Mouse (Mus musculus) CH12.LX (cell line): Measurements from ENCODE around the gene Rab19. TPM values are rescaled to one million over a fixed set of nuclear protein-coding genes. Genes with fewer than 3 reads are reported as not detected.
A peak's percentile ranks its signal among the peaks of the same experiment; 100 is the strongest.

ENCODE experiments used
- DNase-seq: peaks from one replicate; pipeline ENCODE4 v3.0.0-alpha.2; 2013; ENCODE audit errors: extremely low read depth
- H3K27ac ChIP-seq: 2 replicates; pipeline ENCODE4 v1.5.1; 2012; ENCODE audit warnings: low read depth, mild to moderate bottlenecking, control low read depth, moderate library complexity; ENCODE audit not compliant: insufficient read depth
- H3K27me3 ChIP-seq: replicated peaks from 2 replicates; pipeline ENCODE3; 2012; ENCODE audit warnings: inconsistent platforms
- H3K36me3 ChIP-seq, 2 experiments: replicated peaks in 1 of 2; 2 replicates each; pipeline versions ENCODE3 to v1.6.1; 2012; ENCODE audit warnings: inconsistent platforms in 1 of 2, low read length in 1 of 2, mild to moderate bottlenecking in 1 of 2, mixed read lengths in 1 of 2, moderate library complexity in 1 of 2; ENCODE audit not compliant: control insufficient read depth in 1 of 2, insufficient read depth in 1 of 2
- H3K4me1 ChIP-seq, 2 experiments: 2 replicates each; pipeline ENCODE4 v1.6.1; 2012; ENCODE audit warnings: inconsistent platforms in 1 of 2, moderate library complexity in 1 of 2; ENCODE audit not compliant: insufficient read depth in 2 of 2, control insufficient read depth in 1 of 2
- H3K4me2 ChIP-seq: 2 replicates; pipeline ENCODE4 v1.6.1; 2012; ENCODE audit warnings: low read depth, mild to moderate bottlenecking, control low read depth; ENCODE audit not compliant: poor library complexity, insufficient read depth, severe bottlenecking
- H3K4me3 ChIP-seq, 3 experiments: fragments of 150-350 bp in 1 of 3; sonication (generic) in 1 of 3; replicated peaks in 1 of 3; 2 replicates each; pipeline versions ENCODE3 to v1.5.1; 2011 to 2012; ENCODE audit warnings: low read depth in 2 of 3, low read length in 2 of 3, mild to moderate bottlenecking in 2 of 3, moderate library complexity in 2 of 3, control low read depth in 1 of 3, improper control_type of control experiment in 1 of 3, inconsistent platforms in 1 of 3, mixed read lengths in 1 of 3; ENCODE audit not compliant: poor library complexity in 1 of 3
- H3K79me2 ChIP-seq: replicated peaks from 2 replicates; pipeline ENCODE4 v1.6.1; 2012; ENCODE audit warnings: mild to moderate bottlenecking, moderate library complexity; ENCODE audit not compliant: control insufficient read depth, poor library complexity, insufficient read depth, severe bottlenecking; ENCODE audit errors: extremely low read depth
- H3K9ac ChIP-seq: 2 replicates; pipeline ENCODE4 v1.6.1; 2012; ENCODE audit warnings: low read depth, mild to moderate bottlenecking, control low read depth, moderate library complexity; ENCODE audit not compliant: insufficient read depth
- H3K9me3 ChIP-seq: replicated peaks from 2 replicates; pipeline ENCODE3; 2012; ENCODE audit warnings: low read length, inconsistent platforms, mixed read lengths
- ELF1 ChIP-seq: IDR thresholded peaks from 2 replicates; pipeline ENCODE4 v1.6.1; 2014; ENCODE audit warnings: low read depth, mild to moderate bottlenecking, inconsistent platforms, low read length, improper control_type of control experiment
- ETS1 ChIP-seq: conservative IDR thresholded peaks from 2 replicates; pipeline ENCODE4 v1.6.1; 2012; ENCODE audit warnings: low read depth, mild to moderate bottlenecking, inconsistent platforms, low read length, improper control_type of control experiment, moderate library complexity
- MAFK ChIP-seq: IDR thresholded peaks from 2 replicates; pipeline ENCODE4 v1.6.1; 2011; ENCODE audit warnings: low read length, improper control_type of control experiment; ENCODE audit not compliant: insufficient replicate concordance
- MEF2A ChIP-seq: IDR thresholded peaks from 2 replicates; pipeline ENCODE4 v1.6.1; 2014; ENCODE audit warnings: low read depth, mild to moderate bottlenecking, inconsistent platforms, low read length, improper control_type of control experiment, borderline replicate concordance
- MXI1 ChIP-seq: IDR thresholded peaks from 2 replicates; pipeline ENCODE4 v1.6.1; 2011; ENCODE audit warnings: mild to moderate bottlenecking, low read depth, low read length, improper control_type of control experiment
- NELFE ChIP-seq: IDR thresholded peaks from 2 replicates; pipeline ENCODE4 v1.6.1; 2011; ENCODE audit warnings: low read depth, low read length, improper control_type of control experiment
- NRF1 ChIP-seq: IDR thresholded peaks from 2 replicates; pipeline ENCODE4 v1.6.1; 2014; ENCODE audit warnings: low read depth, mild to moderate bottlenecking, inconsistent platforms, low read length, improper control_type of control experiment, moderate library complexity
- POLR2A ChIP-seq: IDR thresholded peaks from 2 replicates; pipeline ENCODE4 v1.6.1; 2011; ENCODE audit warnings: low read depth, mild to moderate bottlenecking, improper control_type of control experiment, low read length
- RAD21 ChIP-seq: IDR thresholded peaks from 2 replicates; pipeline ENCODE4 v1.6.1; 2011; ENCODE audit warnings: low read depth, mild to moderate bottlenecking, low read length, improper control_type of control experiment, moderate library complexity
- SIN3A ChIP-seq: IDR thresholded peaks from 2 replicates; pipeline ENCODE4 v1.6.1; 2012; ENCODE audit warnings: low read length, improper control_type of control experiment, inconsistent platforms
- USF1 ChIP-seq: IDR thresholded peaks from 2 replicates; pipeline ENCODE4 v1.6.1; 2014; ENCODE audit warnings: low read depth, mild to moderate bottlenecking, inconsistent platforms, low read length, improper control_type of control experiment
- dilution Hi-C: fragments of 300-500 bp; cut with MboI; formaldehyde crosslinking; loops from 2 replicates; pipeline ENCODE4 v1.14.3; 2020; ENCODE audit warnings: low sequenced_read_pairs; ENCODE audit not compliant: extremely low pct_unique_long_range_greater_than_20kb, extremely low pct_ligation_motif_present
- in situ Hi-C: fragments of 300-500 bp; cut with MboI; formaldehyde crosslinking; loops from 3 replicates; pipeline ENCODE4 v1.14.3; 2019; ENCODE audit warnings: low sequenced_read_pairs, low pct_ligation_motif_present, low pct_unique_long_range_greater_than_20kb, mixed read lengths
- polyA plus RNA-seq: library from polyadenylated mRNA; unstranded; fragments of >175 nt; gene quantifications from 2 replicates; pipeline ENCODE4 v1.2.1, GENCODE M21; 2012; ENCODE audit warnings: low read depth; ENCODE audit not compliant: insufficient read length
- total RNA-seq, 2 experiments: library from RNA; depleted of rRNA; stranded (reverse); fragments of 300-350 nt in 1 of 2; fragments of >200 nt in 1 of 2; gene quantifications; 2 replicates each; pipeline ENCODE4 v1.2.3; 2012 to 2014

Rab19 gene
- total RNA-seq (2012; rRNA removed) = 2.4 and 3.3 TPM in 2 replicates
- total RNA-seq (2014; rRNA removed) = 0.19 TPM in 1 of 2 replicates, not detected in the other
- 0.56 and 0.63 TPM in 2 replicates for polyA plus RNA-seq

DNA sequence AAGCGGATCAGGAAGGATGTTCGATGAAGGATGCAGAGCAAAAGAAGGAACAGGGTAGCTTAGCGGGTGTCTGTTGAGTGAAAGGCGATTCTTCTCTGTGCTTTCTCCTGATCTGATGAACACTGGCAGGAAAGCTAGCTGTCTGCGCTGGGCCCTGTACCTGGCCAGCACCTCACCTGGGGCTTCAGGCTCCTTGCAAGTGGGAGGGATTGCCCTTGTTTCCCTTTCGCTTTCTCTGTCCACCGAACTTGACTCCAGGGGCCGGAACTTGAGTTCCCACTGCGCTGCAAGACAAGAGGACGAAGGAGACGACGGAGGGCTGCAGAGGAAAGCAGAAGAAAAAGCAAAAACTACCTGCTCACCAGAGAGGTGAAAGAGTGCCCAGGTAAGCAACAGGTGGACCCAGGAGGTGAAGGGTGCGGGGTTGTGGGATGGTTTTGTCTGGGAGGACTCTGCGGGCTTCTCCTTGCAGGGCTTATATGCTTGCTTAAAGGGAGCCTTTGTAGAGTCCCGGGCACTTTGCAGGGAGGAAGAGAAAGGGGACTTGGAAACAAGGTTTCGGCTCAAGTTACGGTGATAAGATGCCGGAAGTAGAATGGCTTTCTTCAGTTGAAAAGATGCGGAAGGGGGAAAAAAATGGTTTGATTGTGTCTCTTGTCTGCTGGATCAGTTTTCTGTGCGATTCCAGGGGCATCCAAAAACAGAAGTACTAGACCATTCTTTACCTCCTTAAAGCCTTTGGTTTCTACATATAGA is at the start of gene Rab19:
Gene Rab19, plus strand, starts transcription at position 51 of the 756 bp plus-strand sequence.
- Histone ChIP-seq H3K4me3 (peak within 1 kb of the TSS in 2 of 3 experiments; percentile 48 to 63), H3K27ac (peak within 1 kb of the TSS; percentile 52), H3K79me2 (no peaks in the 10 kb centered on the region), H3K9me3 (no peaks in the 10 kb centered on the region), H3K36me3 (no peaks in the 10 kb centered on the region), H3K9ac (peak within 1 kb of the TSS; percentile 29), H3K27me3 (no peaks in the 10 kb centered on the region), H3K4me1 (peaks cover 8 to 31% of the 10 kb centered on the region in 2 experiments), H3K4me2 (peak within 1 kb of the TSS; percentile 88)
- in situ Hi-C loops = no loop called here
- no peak for DNase-seq
- TF ChIP-seq MEF2A (no peak), SIN3A (peak; percentile 46), ETS1 (no peak), MAFK (no peak), POLR2A (no peak), NELFE (0 out of 2 replicates have a peak, but pooled peaks have one; percentile 23), MXI1 (0 out of 2 replicates have a peak, but pooled peaks have one; percentile 21), ELF1 (peak; percentile 66), NRF1 (no peak)
- dilution Hi-C loops = no loop called here

DNA sequence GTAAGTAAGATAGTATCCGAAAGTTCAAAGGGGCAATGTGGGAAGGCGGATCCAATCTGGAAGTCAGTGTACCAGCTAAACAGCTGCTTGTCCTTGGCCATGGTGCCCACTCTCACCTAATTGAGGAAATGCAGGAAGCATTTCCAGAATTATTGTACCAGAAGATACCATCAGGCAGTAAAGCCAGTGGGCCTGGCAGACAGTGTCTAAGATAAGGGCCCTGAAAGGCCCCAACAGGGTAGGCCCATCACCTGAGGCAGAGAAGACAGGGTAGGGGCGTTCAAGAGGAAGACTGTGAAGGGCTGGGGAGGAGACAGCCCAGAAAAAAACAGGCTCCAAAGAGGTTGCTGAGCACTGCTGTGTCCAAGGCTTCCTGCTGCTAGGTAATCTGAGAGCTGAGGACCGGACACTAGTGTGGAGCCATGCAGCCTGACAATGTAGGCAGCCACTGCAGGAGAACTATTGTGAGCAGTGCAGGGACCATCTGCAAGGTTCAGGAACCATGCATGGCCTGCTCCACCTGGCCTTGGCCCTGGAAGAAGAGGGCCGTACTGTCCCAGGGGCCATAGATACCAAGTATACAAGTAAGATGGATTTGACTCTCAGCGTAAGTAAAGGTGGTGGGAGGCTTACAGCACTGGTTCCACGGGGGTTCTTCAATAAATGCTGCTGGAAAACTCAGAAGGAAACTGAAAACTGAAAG is 48.8 kb upstream of the Rab19 start:
- peaks cover 0 to 35% of the 10 kb centered on the region in 2 experiments; a peak in 2 of 4 replicates for H3K4me1 ChIP-seq
- dilution Hi-C loops (no loop called here), in situ Hi-C loops (no loop called here)
- H3K27me3 ChIP-seq = no peaks in the 10 kb centered on the region
- no peak overlapping the region for H3K9ac ChIP-seq
- TF ChIP-seq USF1 (no peak), POLR2A (no peak), RAD21 (no peak)
- no peak overlapping the region for H3K4me3 ChIP-seq
- DNase-seq = no peak
- peaks cover 22 to 40% of the 10 kb centered on the region in 2 experiments for H3K36me3 ChIP-seq
- no peak overlapping the region for H3K27ac ChIP-seq
- no peak overlapping the region for H3K4me2 ChIP-seq
- H3K79me2 ChIP-seq = no peaks in the 10 kb centered on the region
- H3K9me3 ChIP-seq = no peaks in the 10 kb centered on the region
